Mouse (Mus musculus) erythroblast, adult 5-6 weeks (primary cell): Measurements from ENCODE around the gene Tdrd5. TPM values are rescaled to one million over a fixed set of nuclear protein-coding genes. Genes with fewer than 3 reads are reported as not detected.

ENCODE experiments used
- ATAC-seq: replicated peaks from 2 replicates; pipeline ENCODE4 v1.8.0; 2016; ENCODE audit warnings: moderate number of reproducible peaks, mild to moderate bottlenecking, moderate TSS enrichment, inconsistent platforms; ENCODE audit not compliant: poor library complexity, low FRiP score, severe bottlenecking
- total RNA-seq, 2 experiments: library from RNA; stranded (forward) in 1 of 2; stranded (reverse) in 1 of 2; fragments of 150-400 nt in 1 of 2; fragments of 200-764, 138-1000 nt in 1 of 2; gene quantifications; 2 replicates each; pipeline versions ENCODE4 v1.2.3 to v1.2.4; 2015 to 2017; ENCODE audit warnings: low replicate concordance in 2 of 2

Tdrd5 gene
- total RNA-seq, 2 experiments from 2014 or later = not detected

GRCm38 (mm10) chr1:156211809-156212317, 91.6 kb downstream of the Tdrd5 start:
- ATAC-seq = no peak

Other genes with a start within 250 kb of the Tdrd5 start
- not detected in 2 replicates for gene Fam163a, start 98.6 kb downstream of the Tdrd5 start, total RNA-seq (2015; ENCODE audit: low replicate concordance)
- not detected in 2 replicates for gene Fam163a, start 98.6 kb downstream of the Tdrd5 start, total RNA-seq (2017; ENCODE audit: low replicate concordance)
- not detected in 2 replicates for gene Nphs2, start 7.1 kb upstream of the Tdrd5 start, total RNA-seq (2015; ENCODE audit: low replicate concordance)
- gene Nphs2, start 7.1 kb upstream of the Tdrd5 start, total RNA-seq (2017; ENCODE audit: low replicate concordance) = not detected in 2 replicates
- 340 and 471 TPM in 2 replicates for gene Gm2000, start 62.4 kb upstream of the Tdrd5 start, total RNA-seq (2015; ENCODE audit: low replicate concordance)
- 340 and 469 TPM in 2 replicates for gene Gm2000, start 62.4 kb upstream of the Tdrd5 start, total RNA-seq (2017; ENCODE audit: low replicate concordance)
- not detected in 2 replicates for gene Axdnd1, start 117.5 kb upstream of the Tdrd5 start, total RNA-seq (2015; ENCODE audit: low replicate concordance)
- 1.5 TPM in 1 of 2 replicates, not detected in the other for gene Axdnd1, start 117.5 kb upstream of the Tdrd5 start, total RNA-seq (2017; ENCODE audit: low replicate concordance)
- gene Soat1, start 170.7 kb upstream of the Tdrd5 start, total RNA-seq (2015; ENCODE audit: low replicate concordance) = 15.0 and 32.1 TPM in 2 replicates
- gene Soat1, start 170.7 kb upstream of the Tdrd5 start, total RNA-seq (2017; ENCODE audit: low replicate concordance) = 22.6 and 24.8 TPM in 2 replicates
- 0.38 and 0.63 TPM in 2 replicates for gene Gm10031, start 220.3 kb upstream of the Tdrd5 start, total RNA-seq (2015; ENCODE audit: low replicate concordance)
- 3.3 and 5.4 TPM in 2 replicates for gene Gm10031, start 220.3 kb upstream of the Tdrd5 start, total RNA-seq (2017; ENCODE audit: low replicate concordance)